19 mouse cellular contexts compared by ENCODE assay signal in the genomic region with DNA sequence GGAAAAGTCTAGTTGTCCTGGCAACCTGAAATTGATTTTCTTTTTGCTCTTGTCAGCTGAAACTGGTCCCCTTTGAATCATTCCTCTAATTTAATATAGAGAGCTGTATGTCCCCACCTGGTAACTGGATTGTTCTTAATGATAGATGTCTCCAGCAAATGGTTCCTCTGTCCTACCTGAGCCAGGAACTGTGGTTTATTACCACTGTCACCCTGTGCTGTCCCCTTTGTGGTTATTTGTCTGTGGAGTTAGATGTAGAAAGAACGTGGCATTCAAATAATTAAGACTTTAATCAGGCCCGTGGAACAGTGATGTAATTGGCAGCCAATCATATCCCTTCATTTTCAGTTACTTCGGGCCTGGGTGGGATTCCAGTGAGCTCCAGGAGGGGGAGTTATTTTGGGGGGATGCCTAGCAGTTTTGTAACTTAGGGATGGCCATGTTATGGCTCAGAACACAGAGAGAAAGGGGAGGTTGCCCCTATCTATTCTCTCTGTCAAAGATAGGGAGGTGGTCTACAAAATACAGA.
DNase-seq lines count a peak whose midpoint lies in the region; ATAC-seq and TF ChIP-seq lines count a peak whose summit lies in the region.
"Had no signal": no experiment of that assay in that cellular context is flagged by ENCODE, and none has a peak within 500 bp of the region (broad histone marks: within the 10 kb centered on the region; RNA-seq: fewer than 3 reads in every experiment).

No protein-coding gene starts in this region.

- peak; percentile 53 for ATAC-seq in hindbrain, postnatal 0 days
- peak; percentile 54 for ATAC-seq in midbrain, postnatal 0 days (ENCODE audit: low FRiP score)
- no peak for ATAC-seq in midbrain, embryonic 14.5 days (ENCODE audit: low FRiP score, low TSS enrichment)
- ATAC-seq in neural tube, embryonic 13.5 days (ENCODE audit: low read depth), result peak; percentile 60
- ATAC-seq: activated CD4-positive, CD25-positive, alpha-beta regulatory T cell, adult 4 months; intestine, embryonic 15.5 days; liver, embryonic 12.5 days had no signal

- no peaks in the 10 kb centered on the region for H3K27me3 ChIP-seq in heart, adult 2 months (ENCODE audit: control insufficient read depth, insufficient read depth, low read length)
- no peaks in the 10 kb centered on the region for H3K27me3 ChIP-seq in hindbrain, postnatal 0 days (ENCODE audit: insufficient read depth, low read length)
- H3K27me3 ChIP-seq in hindbrain, embryonic 10.5 days (ENCODE audit: insufficient read depth, poor library complexity, severe bottlenecking), result no peaks in the 10 kb centered on the region
- H3K27me3 ChIP-seq in midbrain, postnatal 0 days (ENCODE audit: insufficient read depth, low read length), result no peaks in the 10 kb centered on the region
- H3K27me3 ChIP-seq in midbrain, embryonic 14.5 days (ENCODE audit: control insufficient read depth, insufficient read depth, low read length), result no peaks in the 10 kb centered on the region
- H3K27me3 ChIP-seq in neural tube, embryonic 13.5 days, result no peaks in the 10 kb centered on the region
- H3K27me3 ChIP-seq: embryonic facial prominence, embryonic 12.5 days; heart, embryonic 15.5 days; intestine, embryonic 15.5 days; liver, embryonic 12.5 days; stomach, embryonic 15.5 days had no signal

- no peak overlapping the region; the same call in 1 of the 2 replicates for H3K27ac ChIP-seq in heart, adult 2 months
- peak overlapping the region; percentile 38; the same call in 1 of the 2 replicates for H3K27ac ChIP-seq in hindbrain, postnatal 0 days
- no peak overlapping the region for H3K27ac ChIP-seq in hindbrain, embryonic 10.5 days
- H3K27ac ChIP-seq in midbrain, postnatal 0 days (ENCODE audit: low read depth, low read length), result no peak overlapping the region; the same call in 1 of the 2 replicates
- no peak overlapping the region for H3K27ac ChIP-seq in midbrain, embryonic 14.5 days (replicated peaks; ENCODE audit: low read depth, low read length)
- H3K27ac ChIP-seq in neural tube, embryonic 13.5 days (replicated peaks), result peak overlapping the region; percentile 23; the same call in 1 of the 2 replicates
- H3K27ac ChIP-seq: embryonic facial prominence, embryonic 12.5 days; intestine, embryonic 15.5 days; left cerebral cortex, adult 2 months; liver, embryonic 12.5 days; stomach, embryonic 15.5 days had no signal

- DNase-seq in heart, adult 2 months, result no peak
- no peak for DNase-seq in heart, postnatal 4 days
- peak; percentile 46 for DNase-seq in hindbrain, postnatal 0 days (ENCODE audit: low spot score)
- no peak for DNase-seq in hindbrain, embryonic 10.5 days (ENCODE audit: low spot score)
- no peak for DNase-seq in midbrain, postnatal 0 days (ENCODE audit: low spot score)
- DNase-seq in midbrain, embryonic 14.5 days, result no peak
- DNase-seq in adrenal gland, postnatal 14 days, result no peak
- DNase-seq: adrenal gland, postnatal 25 days; cerebellum, adult 8-10 months; gastrocnemius, postnatal 14 days; kidney, postnatal 10 days had no signal

- TF ChIP-seq POLR2A in heart, adult 2 months (IDR thresholded peaks at IDR 0.05; ENCODE audit: insufficient read depth, low read depth, low read length), result no peak

- intact Hi-C loops in heart, adult 2 months (cut with DNase I), result no loop called here

- H3K9ac ChIP-seq in heart, adult 2 months (ENCODE audit: low read depth, low read length), result no peak overlapping the region
- no peak overlapping the region for H3K9ac ChIP-seq in hindbrain, postnatal 0 days (replicated peaks; ENCODE audit: low read length)
- no peak overlapping the region for H3K9ac ChIP-seq in midbrain, postnatal 0 days (replicated peaks; ENCODE audit: low read length, poor library complexity, severe bottlenecking)
- H3K9ac ChIP-seq in midbrain, embryonic 14.5 days (replicated peaks; ENCODE audit: low read length), result no peak overlapping the region
- H3K9ac ChIP-seq in neural tube, embryonic 13.5 days, result no peak overlapping the region
- H3K9ac ChIP-seq: embryonic facial prominence, embryonic 12.5 days; heart, embryonic 15.5 days; intestine, embryonic 15.5 days; liver, embryonic 12.5 days; stomach, embryonic 15.5 days had no signal

- H3K4me1 ChIP-seq in heart, adult 2 months (ENCODE audit: control insufficient read depth, insufficient read depth, low read length), result peaks cover 6% of the 10 kb centered on the region
- H3K4me1 ChIP-seq in hindbrain, postnatal 0 days (ENCODE audit: insufficient read depth, low read length), result no peaks in the 10 kb centered on the region
- peaks cover 4% of the 10 kb centered on the region; the same call in 1 of the 2 replicates for H3K4me1 ChIP-seq in hindbrain, embryonic 10.5 days (replicated peaks)
- peaks cover 8% of the 10 kb centered on the region; the same call in 1 of the 2 replicates for H3K4me1 ChIP-seq in midbrain, postnatal 0 days (ENCODE audit: insufficient read depth, low read length)
- H3K4me1 ChIP-seq in midbrain, embryonic 14.5 days (ENCODE audit: control insufficient read depth, insufficient read depth, low read length), result peaks cover 5% of the 10 kb centered on the region; the same call in 1 of the 2 replicates
- peaks cover 24% of the 10 kb centered on the region for H3K4me1 ChIP-seq in neural tube, embryonic 13.5 days (replicated peaks)

- WGBS in heart, adult 2 months, result 78% methylated on average over 3 of the region's 3 CpGs
- WGBS in hindbrain, postnatal 0 days, result 57% methylated on average over 3 of the region's 3 CpGs
- WGBS in hindbrain, embryonic 10.5 days, result 85% methylated on average over 3 of the region's 3 CpGs
- 65% methylated on average over 3 of the region's 3 CpGs for WGBS in midbrain, postnatal 0 days
- WGBS in midbrain, embryonic 14.5 days, result 75% methylated on average over 3 of the region's 3 CpGs
- 65% methylated on average over 3 of the region's 3 CpGs for WGBS in neural tube, embryonic 13.5 days

- no peak for TF ChIP-seq EP300 in heart, adult 2 months (IDR thresholded peaks at IDR 0.05; ENCODE audit: insufficient read depth, low read depth, low read length)

- H3K4me3 ChIP-seq in heart, adult 2 months, result no peak overlapping the region
- H3K4me3 ChIP-seq in hindbrain, postnatal 0 days (ENCODE audit: low read length), result no peak overlapping the region
- H3K4me3 ChIP-seq in hindbrain, embryonic 10.5 days, result no peak overlapping the region
- H3K4me3 ChIP-seq in midbrain, postnatal 0 days (ENCODE audit: low read depth, low read length), result no peak overlapping the region
- no peak overlapping the region for H3K4me3 ChIP-seq in midbrain, embryonic 14.5 days (replicated peaks; ENCODE audit: low read depth, low read length)
- no peak overlapping the region for H3K4me3 ChIP-seq in neural tube, embryonic 13.5 days
- H3K4me3 ChIP-seq: embryonic facial prominence, embryonic 12.5 days; heart, embryonic 15.5 days; intestine, embryonic 15.5 days; left cerebral cortex, adult 2 months; liver, embryonic 12.5 days; stomach, embryonic 15.5 days had no signal

- H3K9me3 ChIP-seq in hindbrain, postnatal 0 days (ENCODE audit: low read length), result no peaks in the 10 kb centered on the region
- no peaks in the 10 kb centered on the region for H3K9me3 ChIP-seq in hindbrain, embryonic 10.5 days
- H3K9me3 ChIP-seq in midbrain, postnatal 0 days (ENCODE audit: low read length), result no peaks in the 10 kb centered on the region
- no peaks in the 10 kb centered on the region for H3K9me3 ChIP-seq in midbrain, embryonic 14.5 days (ENCODE audit: control insufficient read depth, low read length)
- no peaks in the 10 kb centered on the region for H3K9me3 ChIP-seq in neural tube, embryonic 13.5 days
- H3K9me3 ChIP-seq: embryonic facial prominence, embryonic 12.5 days; heart, embryonic 15.5 days; intestine, embryonic 15.5 days; liver, embryonic 12.5 days; stomach, embryonic 15.5 days had no signal

- peak; percentile 24; the same call in 1 of the 2 replicates for TF ChIP-seq CTCF in heart, adult 2 months (IDR thresholded peaks at IDR 0.05)
- TF ChIP-seq CTCF in hindbrain, postnatal 0 days (IDR thresholded peaks at IDR 0.05; ENCODE audit: low read depth), result 0 out of 2 replicates have a peak, but pooled peaks have one; percentile 21
- peak; percentile 39 for TF ChIP-seq CTCF in midbrain, postnatal 0 days (IDR thresholded peaks at IDR 0.05)

- peaks cover 3% of the 10 kb centered on the region; the same call in 1 of the 2 replicates for H3K36me3 ChIP-seq in heart, adult 2 months (ENCODE audit: control insufficient read depth, insufficient read depth, low read length)
- no peaks in the 10 kb centered on the region for H3K36me3 ChIP-seq in hindbrain, postnatal 0 days (ENCODE audit: insufficient read depth, low read length)
- H3K36me3 ChIP-seq in hindbrain, embryonic 10.5 days, result no peaks in the 10 kb centered on the region
- H3K36me3 ChIP-seq in midbrain, postnatal 0 days (ENCODE audit: insufficient read depth, low read length), result no peaks in the 10 kb centered on the region
- H3K36me3 ChIP-seq in midbrain, embryonic 14.5 days (ENCODE audit: control insufficient read depth, insufficient read depth, low read length), result no peaks in the 10 kb centered on the region
- no peaks in the 10 kb centered on the region for H3K36me3 ChIP-seq in neural tube, embryonic 13.5 days
- H3K36me3 ChIP-seq: embryonic facial prominence, embryonic 12.5 days; heart, embryonic 15.5 days; intestine, embryonic 15.5 days; liver, embryonic 12.5 days; stomach, embryonic 15.5 days had no signal

- H3K79me2 ChIP-seq in heart, adult 2 months (replicated peaks; ENCODE audit: control insufficient read depth, insufficient read depth, low read length), result peaks cover 7% of the 10 kb centered on the region

- H3K4me2 ChIP-seq in hindbrain, postnatal 0 days (ENCODE audit: low read depth, low read length), result no peak overlapping the region
- H3K4me2 ChIP-seq in midbrain, postnatal 0 days (ENCODE audit: low read depth, low read length, poor library complexity, severe bottlenecking), result no peak overlapping the region
- no peak overlapping the region for H3K4me2 ChIP-seq in midbrain, embryonic 14.5 days (ENCODE audit: low read length)
- no peak overlapping the region for H3K4me2 ChIP-seq in neural tube, embryonic 13.5 days
- H3K4me2 ChIP-seq: embryonic facial prominence, embryonic 12.5 days; intestine, embryonic 15.5 days; liver, embryonic 12.5 days; stomach, embryonic 15.5 days had no signal

Comparison
In these comparisons a context has a peak if more than half of its experiments do, and no peak if none do; other contexts are left out.
1. H3K27ac ChIP-seq: peak in hindbrain, postnatal 0 days (single experiment) and neural tube, embryonic 13.5 days (single experiment); none in heart, adult 2 months (single experiment), hindbrain, embryonic 10.5 days (single experiment), midbrain, postnatal 0 days (single experiment) and midbrain, embryonic 14.5 days (single experiment).
2. Peak in every context shown above with its lines, with median percentiles within 50 percentile points of each other: CTCF ChIP-seq.